Mouse (Mus musculus) liver, embryonic 14.5 days (tissue): ENCODE data around the gene Elmo2.

Experiments used
- CTCF ChIP-seq: IDR thresholded peaks from 2 replicates; pipeline ENCODE4 v1.5.1; 2016; ENCODE audit warnings: antibody characterized with exemption, low read depth, control low read depth
- EP300 ChIP-seq: IDR thresholded peaks from 2 replicates; pipeline ENCODE4 v1.6.1; 2016; ENCODE audit warnings: antibody characterized with exemption, low read depth

DNA sequence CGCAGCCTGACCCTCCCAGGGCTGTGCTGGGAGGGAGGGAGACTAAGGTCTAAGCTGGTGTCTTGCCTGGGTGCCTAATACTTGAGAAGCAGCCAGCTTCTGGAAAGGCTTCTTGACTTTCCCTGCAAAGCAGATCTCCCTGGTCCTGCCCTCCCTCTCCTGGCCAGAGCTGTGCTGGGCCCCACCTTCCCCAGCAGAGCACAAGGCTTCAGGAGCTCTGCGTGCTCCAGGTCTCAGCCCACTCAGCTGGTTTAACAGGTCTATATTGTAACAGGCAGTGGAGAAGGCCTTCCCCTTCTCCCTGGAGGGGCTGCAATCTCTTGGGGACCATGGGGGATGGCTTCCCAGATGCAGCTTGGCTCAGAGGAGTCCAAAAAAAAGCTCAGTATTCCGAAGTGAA is 24.9 kb downstream of the Elmo2 start:
- TF ChIP-seq CTCF (no peak), EP300 (no peak)
